Mouse (Mus musculus): ENCODE data around the gene Alpk3. TPM values are rescaled to one million over a fixed set of nuclear protein-coding genes. Genes with fewer than 3 reads are reported as not detected.
A peak's percentile ranks its signal among the peaks of the same experiment; 100 is the strongest.
"Not testable (repeated sequence)": the region's sequence is repeated elsewhere in the genome, so short reads cannot be mapped to it uniquely, and the experiment has no call there.

Alpk3 gene
- polyA plus RNA-seq, 1 experiment from 2014 or later, result 0.97 TPM

GRCm38 (mm10) chr7:81151216-81151615, 93.8 kb downstream of the Alpk3 start:
- Histone ChIP-seq H3K4me1 (replicated peaks; ENCODE audit: control insufficient read depth, insufficient read depth, low read length) (no peaks in the 10 kb centered on the region), H3K36me3 (ENCODE audit: control insufficient read depth, insufficient read depth, low read length) (no peaks in the 10 kb centered on the region), H3K27me3 (ENCODE audit: control insufficient read depth, insufficient read depth, low read depth, low read length) (no peaks in the 10 kb centered on the region), H3K27ac (ENCODE audit: low read length) (no peak overlapping the region), H3K9me3 (ENCODE audit: control insufficient read depth, low read length) (peaks cover 3% of the 10 kb centered on the region; the same call in 1 of the 2 replicates), H3K4me3 (ENCODE audit: low read length) (no peak overlapping the region), H3K4me2 (ENCODE audit: low read depth, low read length) (no peak overlapping the region), H3K9ac (ENCODE audit: low read length) (no peak overlapping the region)
- WGBS, result 92% methylated on average over 8 of the region's 8 CpGs
- ATAC-seq (ENCODE audit: low read depth), result no peak

GRCm38 (mm10) chr7:81152306-81152705, 94.9 kb downstream of the Alpk3 start:
- no peak overlapping the region for H3K4me2 ChIP-seq (ENCODE audit: low read depth, low read length)
- 93% methylated on average over 10 of the region's 10 CpGs for WGBS
- no peaks in the 10 kb centered on the region for H3K4me1 ChIP-seq (replicated peaks; ENCODE audit: control insufficient read depth, insufficient read depth, low read length)
- no peak for ATAC-seq (ENCODE audit: low read depth)
- H3K27me3 ChIP-seq (ENCODE audit: control insufficient read depth, insufficient read depth, low read depth, low read length), result no peaks in the 10 kb centered on the region
- no peak overlapping the region for H3K4me3 ChIP-seq (ENCODE audit: low read length)
- no peaks in the 10 kb centered on the region for H3K36me3 ChIP-seq (ENCODE audit: control insufficient read depth, insufficient read depth, low read length)
- H3K27ac ChIP-seq (ENCODE audit: low read length), result no peak overlapping the region
- no peak overlapping the region for H3K9ac ChIP-seq (ENCODE audit: low read length)
- H3K9me3 ChIP-seq (ENCODE audit: control insufficient read depth, low read length), result peaks cover 3% of the 10 kb centered on the region; the same call in 1 of the 2 replicates

GRCm38 (mm10) chr7:81152826-81153225, 95.4 kb downstream of the Alpk3 start:
- no peaks in the 10 kb centered on the region for H3K36me3 ChIP-seq (ENCODE audit: control insufficient read depth, insufficient read depth, low read length)
- no peak for ATAC-seq (ENCODE audit: low read depth)
- no peaks in the 10 kb centered on the region for H3K27me3 ChIP-seq (ENCODE audit: control insufficient read depth, insufficient read depth, low read depth, low read length)
- WGBS, result 70% methylated on average over 7 of the region's 7 CpGs
- no peak overlapping the region for H3K4me2 ChIP-seq (ENCODE audit: low read depth, low read length)
- no peak overlapping the region for H3K9ac ChIP-seq (ENCODE audit: low read length)
- no peaks in the 10 kb centered on the region for H3K4me1 ChIP-seq (replicated peaks; ENCODE audit: control insufficient read depth, insufficient read depth, low read length)
- H3K9me3 ChIP-seq (ENCODE audit: control insufficient read depth, low read length), result peaks cover 3% of the 10 kb centered on the region; the same call in 1 of the 2 replicates
- no peak overlapping the region for H3K4me3 ChIP-seq (ENCODE audit: low read length)
- H3K27ac ChIP-seq (ENCODE audit: low read length), result no peak overlapping the region

- Histone ChIP-seq H3K27ac (ENCODE audit: low read length) (no peak overlapping the region), H3K4me3 (ENCODE audit: low read length) (no peak overlapping the region), H3K4me1 (replicated peaks; ENCODE audit: control insufficient read depth, insufficient read depth, low read length) (no peaks in the 10 kb centered on the region), H3K27me3 (ENCODE audit: control insufficient read depth, insufficient read depth, low read depth, low read length) (no peaks in the 10 kb centered on the region), H3K9me3 (ENCODE audit: control insufficient read depth, low read length) (peaks cover 3% of the 10 kb centered on the region; the same call in 1 of the 2 replicates), H3K36me3 (ENCODE audit: control insufficient read depth, insufficient read depth, low read length) (no peaks in the 10 kb centered on the region), H3K9ac (ENCODE audit: low read length) (no peak overlapping the region), H3K4me2 (ENCODE audit: low read depth, low read length) (no peak overlapping the region)
- WGBS, result 75% methylated on average over 6 of the region's 6 CpGs
- ATAC-seq (ENCODE audit: low read depth), result no peak
Measured at GRCm38 (mm10) chr7:81153327-81153726, 95.9 kb downstream of the Alpk3 start.

GRCm38 (mm10) chr7:81154244-81154643, 96.8 kb downstream of the Alpk3 start:
- not testable (repeated sequence) for H3K9me3 ChIP-seq (ENCODE audit: control insufficient read depth, low read length); H3K4me1 ChIP-seq (replicated peaks; ENCODE audit: control insufficient read depth, insufficient read depth, low read length); H3K4me3 ChIP-seq (ENCODE audit: low read length); H3K27ac ChIP-seq (ENCODE audit: low read length); H3K36me3 ChIP-seq (ENCODE audit: control insufficient read depth, insufficient read depth, low read length); H3K27me3 ChIP-seq (ENCODE audit: control insufficient read depth, insufficient read depth, low read depth, low read length); H3K4me2 ChIP-seq (ENCODE audit: low read depth, low read length); ATAC-seq (ENCODE audit: low read depth); H3K9ac ChIP-seq (ENCODE audit: low read length)

- Histone ChIP-seq H3K27ac (ENCODE audit: low read length) (no peak overlapping the region), H3K4me1 (replicated peaks; ENCODE audit: control insufficient read depth, insufficient read depth, low read length) (no peaks in the 10 kb centered on the region), H3K36me3 (ENCODE audit: control insufficient read depth, insufficient read depth, low read length) (no peaks in the 10 kb centered on the region), H3K9ac (ENCODE audit: low read length) (no peak overlapping the region), H3K4me2 (ENCODE audit: low read depth, low read length) (no peak overlapping the region), H3K9me3 (ENCODE audit: control insufficient read depth, low read length) (peaks cover 3% of the 10 kb centered on the region; the same call in 1 of the 2 replicates), H3K27me3 (ENCODE audit: control insufficient read depth, insufficient read depth, low read depth, low read length) (no peaks in the 10 kb centered on the region), H3K4me3 (ENCODE audit: low read length) (no peak overlapping the region)
- peak; percentile 87 for ATAC-seq (ENCODE audit: low read depth)
- 0% methylated on average over 3 of the region's 3 CpGs for whole genome bisulfite sequencing
Measured at GRCm38 (mm10) chr7:81154960-81155359, 97.6 kb downstream of the Alpk3 start.

Other genes with a start within 250 kb of the Alpk3 start
- 136 and 141 TPM in 2 replicates for gene Iqgap1, start 231.6 kb upstream of the Alpk3 start, polyA plus RNA-seq (2015; fragmentation: Nextera tagmentation; extraction: Ambion mirVana)
- gene Zscan2, start 196.7 kb upstream of the Alpk3 start, polyA plus RNA-seq (2015; fragmentation: Nextera tagmentation; extraction: Ambion mirVana), result 1.9 and 2.3 TPM in 2 replicates
- gene Wdr73, start 156.3 kb upstream of the Alpk3 start, polyA plus RNA-seq (2015; fragmentation: Nextera tagmentation; extraction: Ambion mirVana), result 32.2 and 35.5 TPM in 2 replicates
- 9.7 and 9.9 TPM in 2 replicates for gene Nmb, start 152.5 kb upstream of the Alpk3 start, polyA plus RNA-seq (2015; fragmentation: Nextera tagmentation; extraction: Ambion mirVana)
- 195 and 215 TPM in 2 replicates for gene Sec11a, start 109.8 kb upstream of the Alpk3 start, polyA plus RNA-seq (2015; fragmentation: Nextera tagmentation; extraction: Ambion mirVana)
- gene Zfp592, start 63.9 kb upstream of the Alpk3 start, polyA plus RNA-seq (2015; fragmentation: Nextera tagmentation; extraction: Ambion mirVana), result 13.5 and 15.3 TPM in 2 replicates
- gene Slc28a1, start 57.2 kb downstream of the Alpk3 start, polyA plus RNA-seq (2015; fragmentation: Nextera tagmentation; extraction: Ambion mirVana), result 0.06 TPM in 1 of 2 replicates, not detected in the other
- gene Pde8a, start 156.0 kb downstream of the Alpk3 start, polyA plus RNA-seq (2015; fragmentation: Nextera tagmentation; extraction: Ambion mirVana), result 2.6 and 2.9 TPM in 2 replicates